Mouse (Mus musculus) limb, embryonic 14.5 days (tissue): Measurements from ENCODE around the gene Fam189a1. TPM values are rescaled to one million over a fixed set of nuclear protein-coding genes. Genes with fewer than 3 reads are reported as not detected.

Experiments
- ATAC-seq: fragments of 200-750 bp; cut with Nextera tagmentation; 2 replicates; pipeline ENCODE4 v1.8.0; 2017; ENCODE audit warnings: low read depth, moderate number of reproducible peaks, moderate TSS enrichment; ENCODE audit not compliant: low FRiP score
- DNase-seq: peaks from one replicate; pipeline ENCODE4 v3.0.0-alpha.2; 2015; ENCODE audit warnings: low spot score
- H3K27ac ChIP-seq: fragments of 300-500 bp; sonication (generic); replicated peaks from 2 replicates; pipeline ENCODE4 v1.5.1; 2014; ENCODE audit warnings: low read depth, mild to moderate bottlenecking, low read length, moderate library complexity, mixed read lengths
- H3K27me3 ChIP-seq: fragments of 300-500 bp; sonication (generic); 2 replicates; pipeline ENCODE4 v1.6.1; 2014; ENCODE audit warnings: low read length, mixed read lengths; ENCODE audit not compliant: control insufficient read depth, insufficient read depth
- H3K36me3 ChIP-seq: fragments of 300-500 bp; sonication (generic); 2 replicates; pipeline ENCODE4 v1.6.1; 2014; ENCODE audit warnings: mild to moderate bottlenecking, low read length, moderate library complexity, mixed read lengths; ENCODE audit not compliant: control insufficient read depth, insufficient read depth
- H3K4me1 ChIP-seq: fragments of 300-500 bp; sonication (generic); 2 replicates; pipeline ENCODE4 v1.6.1; 2014; ENCODE audit warnings: antibody characterized with exemption, low read length, mixed read lengths; ENCODE audit not compliant: control insufficient read depth, insufficient read depth
- H3K4me2 ChIP-seq: fragments of 300-500 bp; sonication (generic); replicated peaks from 2 replicates; pipeline ENCODE4 v1.6.1; 2014; ENCODE audit warnings: low read depth, mild to moderate bottlenecking, low read length, moderate library complexity; ENCODE audit not compliant: severe bottlenecking
- H3K4me3 ChIP-seq: fragments of 300-500 bp; sonication (generic); replicated peaks from 2 replicates; pipeline ENCODE4 v1.5.1; 2014; ENCODE audit warnings: low read length
- H3K9ac ChIP-seq: fragments of 300-500 bp; sonication (generic); 2 replicates; pipeline ENCODE4 v1.6.1; 2014; ENCODE audit warnings: mild to moderate bottlenecking, low read depth, low read length, moderate library complexity; ENCODE audit not compliant: severe bottlenecking
- H3K9me3 ChIP-seq: fragments of 300-500 bp; sonication (generic); 2 replicates; pipeline ENCODE4 v1.6.1; 2016; ENCODE audit warnings: low read length; ENCODE audit not compliant: control insufficient read depth
- POLR2A ChIP-seq: fragments of 200-500 bp; IDR thresholded peaks from 2 replicates; pipeline ENCODE4 v1.8.0; 2012; ENCODE audit warnings: inconsistent platforms, mild to moderate bottlenecking, moderate library complexity, borderline replicate concordance; ENCODE audit not compliant: insufficient read depth, insufficient read length; ENCODE audit errors: extremely low read depth
- WGBS: fragments of 180-500 bp; shearing (Covaris S2); extraction: QIAGEN DNeasy Blood & Tissue Kit; methylation state at CpG from one replicate; pipeline ENCODE4 v1.1.7; 2014; 5-methylcytosine and 5-hydroxymethylcytosine counted together
- polyA plus RNA-seq, 2 experiments: library from polyadenylated mRNA; depleted of rRNA in 1 of 2; stranded (reverse) in 1 of 2; unstranded in 1 of 2; fragments of >200 nt; fragmentation: Nextera tagmentation in 1 of 2; extraction: Ambion mirVana in 1 of 2; gene quantifications; 2 replicates each; pipeline versions ENCODE4 v1.2.1 to v1.2.3; 2012 to 2014

The Fam189a1 gene
- polyA plus RNA-seq, 2 experiments, result 7.4 to 15.1 TPM

GRCm38 (mm10) chr7:64900249-64900648, 256.1 kb downstream of the Fam189a1 start:
- H3K9me3 ChIP-seq, result no peaks in the 10 kb centered on the region
- 79% methylated on average over 2 of the region's 2 CpGs for WGBS

GRCm38 (mm10) chr7:64896587-64896986, 259.8 kb downstream of the Fam189a1 start:
- TF ChIP-seq POLR2A, result no peak
- no peaks in the 10 kb centered on the region for H3K4me1 ChIP-seq
- no peaks in the 10 kb centered on the region for H3K9me3 ChIP-seq
- no peak overlapping the region for H3K27ac ChIP-seq
- no peak overlapping the region for H3K9ac ChIP-seq
- H3K4me2 ChIP-seq, result no peak overlapping the region
- DNase-seq, result no peak
- H3K27me3 ChIP-seq, result no peaks in the 10 kb centered on the region
- 86% methylated on average over 6 of the region's 6 CpGs for WGBS
- no peaks in the 10 kb centered on the region for H3K36me3 ChIP-seq
- ATAC-seq, result no peak
- no peak overlapping the region for H3K4me3 ChIP-seq

More at GRCm38 (mm10) chr7:64900249-64900648, 256.1 kb downstream of the Fam189a1 start:
- H3K4me1 ChIP-seq, result no peaks in the 10 kb centered on the region
- H3K27ac ChIP-seq, result no peak overlapping the region
- H3K4me3 ChIP-seq, result no peak overlapping the region
- H3K36me3 ChIP-seq, result no peaks in the 10 kb centered on the region
- no peak for DNase-seq
- TF ChIP-seq POLR2A, result no peak
- H3K9ac ChIP-seq, result no peak overlapping the region
- ATAC-seq, result no peak
- H3K27me3 ChIP-seq, result no peaks in the 10 kb centered on the region
- H3K4me2 ChIP-seq, result no peak overlapping the region

GRCm38 (mm10) chr7:64895685-64896101, 260.7 kb downstream of the Fam189a1 start:
- Histone ChIP-seq H3K4me1 (no peaks in the 10 kb centered on the region), H3K27me3 (no peaks in the 10 kb centered on the region), H3K4me3 (no peak overlapping the region), H3K27ac (no peak overlapping the region), H3K4me2 (no peak overlapping the region), H3K36me3 (no peaks in the 10 kb centered on the region), H3K9ac (no peak overlapping the region), H3K9me3 (no peaks in the 10 kb centered on the region)
- no peak for DNase-seq
- ATAC-seq, result peak; percentile 71; the same call in 1 of the 2 replicates
- 31% methylated on average over 5 of the region's 5 CpGs for WGBS
- no peak for TF ChIP-seq POLR2A

GRCm38 (mm10) chr7:64891139-64891538, 265.2 kb downstream of the Fam189a1 start:
- Histone ChIP-seq H3K9me3 (no peaks in the 10 kb centered on the region), H3K4me2 (no peak overlapping the region), H3K4me1 (no peaks in the 10 kb centered on the region), H3K27me3 (no peaks in the 10 kb centered on the region), H3K27ac (no peak overlapping the region), H3K9ac (no peak overlapping the region), H3K4me3 (no peak overlapping the region), H3K36me3 (no peaks in the 10 kb centered on the region)
- 67% methylated on average over 3 of the region's 3 CpGs for WGBS
- DNase-seq (no peak), ATAC-seq (no peak)
- no peak for TF ChIP-seq POLR2A

GRCm38 (mm10) chr7:64889919-64890318, 266.5 kb downstream of the Fam189a1 start:
- peak; percentile 58 for DNase-seq
- no peak for TF ChIP-seq POLR2A
- H3K27me3 ChIP-seq, result no peaks in the 10 kb centered on the region
- no peaks in the 10 kb centered on the region for H3K9me3 ChIP-seq
- H3K4me2 ChIP-seq, result no peak overlapping the region
- no peak for ATAC-seq
- H3K4me3 ChIP-seq, result no peak overlapping the region
- H3K27ac ChIP-seq, result no peak overlapping the region
- H3K4me1 ChIP-seq, result no peaks in the 10 kb centered on the region
- no peak overlapping the region for H3K9ac ChIP-seq
- no peaks in the 10 kb centered on the region for H3K36me3 ChIP-seq
- 79% methylated on average over 9 of the region's 9 CpGs for WGBS
